Mouse (Mus musculus) embryonic stem cell, embryonic (primary cell): Measurements from ENCODE around the gene Pars2.

ENCODE experiments used
- CTCF ChIA-PET, 4 experiments: fragments of 300-600 bp in 2 of 4; fragments of 350-600 bp in 2 of 4; sonication (Branson Sonifier 250); formaldehyde crosslinking; loops; one replicate each; lab custom pipeline; 2022; ENCODE audit warnings: inconsistent platforms in 2 of 4; lab: Charles Lee
- POLR2A ChIA-PET, 4 experiments: fragments of 300-600 bp in 2 of 4; fragments of 350-600 bp in 2 of 4; sonication (Branson Sonifier 250); formaldehyde crosslinking; loops; one replicate each; lab custom pipeline; 2022; ENCODE audit warnings: antibody characterized with exemption in 4 of 4, inconsistent platforms in 1 of 4; lab: Charles Lee

Gene Pars2

GRCm38 (mm10) chr4:106650833-106651527 lies at the start of gene Pars2:
Gene Pars2, plus strand, starts transcription at chr4:106651069.
- POLR2A ChIA-PET: interaction anchor here in 3 of 4 experiments (0.6 to 2.3 kb wide), 14 partner anchors 10 to 527 kb away, joined by 3 to 10 read pairs (median 4); partner anchors contain the start of genes Ssbp3 (in 1 of the 3), Tceanc2 (in 1 of the 3) and Tmem59 (in 1 of the 3)
- CTCF ChIA-PET: interaction anchor here in 1 of 4 experiments (0.8 kb wide), 1 partner anchor 37 kb away, joined by 4 read pairs; no protein-coding TSS in a partner anchor

- ChIA-PET CTCF (interaction anchor here (0.6 to 2.1 kb wide), 14 partner anchors 9 to 146 kb away, joined by 3 to 9 read pairs (median 4); no protein-coding TSS in a partner anchor), POLR2A (interaction anchor here (0.6 to 3.1 kb wide), 34 partner anchors 8 to 1856 kb away, joined by 3 to 9 read pairs (median 4); partner anchors contain the start of genes Ttc4 (in 2 of the 4), Fam151a (in 1 of the 4), Pars2 (in 1 of the 4) and Tceanc2 (in 1 of the 4))
Observed at GRCm38 (mm10) chr4:106606639-106607554, 44.0 kb upstream of the Pars2 start.

GRCm38 (mm10) chr4:106607905-106608304 lies 43.0 kb upstream of the Pars2 start:
- ChIA-PET CTCF (interaction anchor here in 3 of 4 experiments (0.9 to 2.1 kb wide), 8 partner anchors 8 to 101 kb away, joined by 3 to 9 read pairs (median 4); no protein-coding TSS in a partner anchor), POLR2A (interaction anchor here (0.6 to 3.1 kb wide), 17 partner anchors 8 to 571 kb away, joined by 3 to 9 read pairs (median 5); partner anchors contain the start of genes Ttc22 (in 2 of the 4), Fam151a (in 1 of the 4), Tceanc2 (in 1 of the 4) and Tmem59 (in 1 of the 4))

GRCm38 (mm10) chr4:106613105-106613504 lies 37.8 kb upstream of the Pars2 start:
- ChIA-PET CTCF (interaction anchor here in 2 of 4 experiments (1.0 to 3.6 kb wide), 6 partner anchors 93 to 566 kb away, joined by 3 to 39 read pairs (median 14); partner anchors contain the start of gene Tceanc2 (in 1 of the 2)), POLR2A (interaction anchor here in 2 of 4 experiments (0.6 to 2.7 kb wide), 3 partner anchors 94 to 142 kb away, joined by 3 to 11 read pairs (median 3); no protein-coding TSS in a partner anchor)

GRCm38 (mm10) chr4:106613560-106613959 lies 37.3 kb upstream of the Pars2 start:
- POLR2A ChIA-PET: interaction anchor here in 3 of 4 experiments (0.7 to 2.8 kb wide), 21 partner anchors 9 to 321 kb away, joined by 3 to 14 read pairs (median 3); partner anchors contain the start of genes Acot11 (in 1 of the 3) and Ttc22 (in 1 of the 3)
- CTCF ChIA-PET: interaction anchor here (0.6 to 3.6 kb wide), 53 partner anchors 9 to 741 kb away, joined by 3 to 39 read pairs (median 4); partner anchors contain the start of genes Acot11 (in 1 of the 4), Mroh7 (in 1 of the 4) and Tceanc2 (in 1 of the 4)

- ChIA-PET POLR2A (interaction anchor here (0.6 to 2.8 kb wide), 29 partner anchors 8 to 321 kb away, joined by 3 to 14 read pairs (median 3); partner anchors contain the start of genes Acot11 (in 1 of the 4) and Ttc22 (in 1 of the 4)), CTCF (interaction anchor here (0.6 to 3.6 kb wide), 64 partner anchors 9 to 740 kb away, joined by 3 to 39 read pairs (median 4); partner anchors contain the start of genes Acot11 (in 1 of the 4), Mroh7 (in 1 of the 4), Tceanc2 (in 1 of the 4) and Ttc4 (in 1 of the 4))
Observed at GRCm38 (mm10) chr4:106614180-106614797, 36.6 kb upstream of the Pars2 start.

- POLR2A ChIA-PET: interaction anchor here in 3 of 4 experiments (0.8 to 2.8 kb wide), 25 partner anchors 8 to 452 kb away, joined by 3 to 14 read pairs (median 5); partner anchors contain the start of genes Acot11 (in 1 of the 3), Cyb5rl (in 1 of the 3) and Mrpl37 (in 1 of the 3)
- CTCF ChIA-PET: interaction anchor here (0.6 to 3.6 kb wide), 43 partner anchors 8 to 548 kb away, joined by 3 to 39 read pairs (median 5); partner anchors contain the start of genes Acot11 (in 1 of the 4), Mroh7 (in 1 of the 4) and Ttc4 (in 1 of the 4)
Observed at GRCm38 (mm10) chr4:106614881-106615280, 36.0 kb upstream of the Pars2 start.

GRCm38 (mm10) chr4:106615637-106616036 lies 35.2 kb upstream of the Pars2 start:
- POLR2A ChIA-PET: interaction anchor here (0.8 to 2.8 kb wide), 21 partner anchors 8 to 451 kb away, joined by 3 to 14 read pairs (median 6); partner anchors contain the start of genes Acot11 (in 1 of the 4), Cyb5rl (in 1 of the 4) and Mrpl37 (in 1 of the 4)
- CTCF ChIA-PET: interaction anchor here (0.5 to 3.6 kb wide), 31 partner anchors 9 to 1058 kb away, joined by 3 to 39 read pairs (median 6); partner anchors contain the start of gene Acot11 (in 1 of the 4)

- CTCF ChIA-PET: interaction anchor here in 3 of 4 experiments (0.6 to 1.2 kb wide), 7 partner anchors 8 to 206 kb away, joined by 3 to 10 read pairs (median 3); no protein-coding TSS in a partner anchor
- POLR2A ChIA-PET: interaction anchor here in 2 of 4 experiments (0.6 to 1.5 kb wide), 9 partner anchors 9 to 1563 kb away, joined by 3 to 9 read pairs (median 3); no protein-coding TSS in a partner anchor
Observed at GRCm38 (mm10) chr4:106617056-106617455, 33.8 kb upstream of the Pars2 start, which contains the start of gene Lexm. Gene Lexm, minus strand, starts transcription at chr4:106617241.

- ChIA-PET CTCF (interaction anchor here in 1 of 4 experiments (0.9 kb wide), 2 partner anchors 12 to 95 kb away, joined by 3 read pairs; no protein-coding TSS in a partner anchor), POLR2A (interaction anchor here in 1 of 4 experiments (0.9 to 1.2 kb wide), 2 partner anchors 12 to 95 kb away, joined by 3 to 4 read pairs; no protein-coding TSS in a partner anchor)
Observed at GRCm38 (mm10) chr4:106618898-106619297, 32.0 kb upstream of the Pars2 start.

- CTCF ChIA-PET: interaction anchor here in 1 of 4 experiments (1.0 kb wide), 1 partner anchor 87 kb away, joined by 4 read pairs; no protein-coding TSS in a partner anchor
- POLR2A ChIA-PET: interaction anchor here in 2 of 4 experiments (0.6 to 0.7 kb wide), 2 partner anchors 19 to 67 kb away, joined by 3 read pairs; no protein-coding TSS in a partner anchor
Observed at GRCm38 (mm10) chr4:106621428-106621827, 29.4 kb upstream of the Pars2 start.

- CTCF ChIA-PET: interaction anchor here in 1 of 4 experiments (0.5 to 1.6 kb wide), 5 partner anchors 8 to 1065 kb away, joined by 3 to 6 read pairs (median 4); no protein-coding TSS in a partner anchor
- POLR2A ChIA-PET: interaction anchor here in 3 of 4 experiments (0.6 to 1.8 kb wide), 7 partner anchors 8 to 18 kb away, joined by 3 to 7 read pairs (median 4); no protein-coding TSS in a partner anchor
Observed at GRCm38 (mm10) chr4:106622030-106622493, 28.8 kb upstream of the Pars2 start, which contains the start of gene Ttc22. Gene Ttc22, plus strand, starts transcription at chr4:106622432.

GRCm38 (mm10) chr4:106622712-106623111 lies 28.2 kb upstream of the Pars2 start:
- POLR2A ChIA-PET: interaction anchor here (0.6 to 1.8 kb wide), 13 partner anchors 9 to 493 kb away, joined by 3 to 7 read pairs (median 4); no protein-coding TSS in a partner anchor
- CTCF ChIA-PET: interaction anchor here in 2 of 4 experiments (0.5 to 1.6 kb wide), 7 partner anchors 8 to 1064 kb away, joined by 3 to 6 read pairs (median 4); no protein-coding TSS in a partner anchor

- CTCF ChIA-PET: interaction anchor here in 2 of 4 experiments (0.6 to 2.9 kb wide), 4 partner anchors 9 to 76 kb away, joined by 3 to 13 read pairs (median 3); no protein-coding TSS in a partner anchor
- POLR2A ChIA-PET: interaction anchor here in 1 of 4 experiments (1.0 to 1.6 kb wide), 4 partner anchors 10 to 83 kb away, joined by 3 to 5 read pairs (median 4); no protein-coding TSS in a partner anchor
Observed at GRCm38 (mm10) chr4:106624271-106624670, 26.6 kb upstream of the Pars2 start.

GRCm38 (mm10) chr4:106627809-106628208 lies 23.1 kb upstream of the Pars2 start:
- ChIA-PET CTCF (interaction anchor here in 1 of 4 experiments (1.0 to 1.2 kb wide), 2 partner anchors 11 to 12 kb away, joined by 3 read pairs; no protein-coding TSS in a partner anchor), POLR2A (no interaction called here)
